Mouse (Mus musculus) thymus, adult 2 months (tissue): ENCODE measurements around the gene Dscam.

Experiments used
- CTCF ChIP-seq: fragments of 200-500 bp; IDR thresholded peaks from 2 replicates; pipeline ENCODE4 v1.5.1; 2012; ENCODE audit warnings: mild to moderate bottlenecking, control low read depth, low read length, moderate library complexity, borderline replicate concordance; ENCODE audit not compliant: control insufficient read depth, poor library complexity, insufficient read depth; ENCODE audit errors: extremely low read depth
- POLR2A ChIP-seq: fragments of 200-500 bp; IDR thresholded peaks from 2 replicates; pipeline ENCODE4 v1.6.1; 2012; ENCODE audit warnings: mild to moderate bottlenecking, low read length, control low read depth, moderate library complexity; ENCODE audit not compliant: control insufficient read depth, poor library complexity, insufficient read depth; ENCODE audit errors: extremely low read depth

- TF ChIP-seq CTCF = no peak
- no peak for TF ChIP-seq POLR2A
Observed at GRCm38 (mm10) chr16:96912836-96913235, 257.7 kb downstream of the Dscam start.
